Mouse (Mus musculus) thymus, adult 2 months (tissue): ENCODE data around the gene Clec1a.

ENCODE experiments used
- CTCF ChIP-seq: fragments of 200-500 bp; IDR thresholded peaks from 2 replicates; pipeline ENCODE4 v1.5.1; 2012; ENCODE audit warnings: mild to moderate bottlenecking, control low read depth, low read length, moderate library complexity, borderline replicate concordance; ENCODE audit not compliant: control insufficient read depth, poor library complexity, insufficient read depth; ENCODE audit errors: extremely low read depth
- POLR2A ChIP-seq: fragments of 200-500 bp; IDR thresholded peaks from 2 replicates; pipeline ENCODE4 v1.6.1; 2012; ENCODE audit warnings: mild to moderate bottlenecking, low read length, control low read depth, moderate library complexity; ENCODE audit not compliant: control insufficient read depth, poor library complexity, insufficient read depth; ENCODE audit errors: extremely low read depth

GRCm38 (mm10) chr6:129405999-129406398, 45.8 kb downstream of the Clec1a start:
- TF ChIP-seq POLR2A (no peak), CTCF (no peak)
